Mouse (Mus musculus) adrenal gland (tissue): Measurements from ENCODE around the gene Naa80.

Experiments
- intact Hi-C: fragments of 180-260 bp; cut with DNase I; formaldehyde crosslinking; loops from one replicate; pipeline ENCODE4 v1.15.1; 2025

The Naa80 gene

DNA sequence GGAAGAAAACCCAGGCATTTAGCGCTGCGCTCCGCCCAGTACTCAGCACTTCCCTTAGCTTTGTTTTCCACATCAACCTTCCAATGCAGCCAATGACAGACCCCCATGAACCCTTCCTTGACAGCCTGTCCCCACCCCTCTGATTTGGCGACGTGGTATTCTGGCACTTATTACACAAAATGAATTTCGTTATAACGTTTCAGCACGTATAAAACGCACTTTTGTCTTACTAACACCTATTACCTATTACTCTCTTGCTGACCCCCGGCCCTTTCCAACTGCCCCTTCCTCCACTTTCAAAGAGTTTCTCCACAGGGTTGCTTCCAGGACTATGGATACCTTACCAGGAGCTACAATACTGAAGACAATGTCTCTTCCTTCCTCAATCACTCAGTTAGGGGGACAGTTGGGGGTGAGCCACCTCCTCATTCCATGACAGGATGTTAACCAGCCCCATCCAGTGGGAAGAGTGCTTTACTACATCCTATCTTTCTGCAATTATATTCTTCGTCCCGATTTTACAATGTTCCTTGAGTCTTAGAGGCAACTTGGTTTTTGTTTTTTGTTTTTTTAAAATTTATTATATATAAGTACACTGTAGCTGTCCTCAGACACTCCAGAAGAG, 34.4 kb downstream of the Naa80 start:
- intact Hi-C loops = no loop called here

GRCm38 (mm10) chr9:107615035-107615434, 36.3 kb downstream of the Naa80 start:
- intact Hi-C loops = no loop called here

GRCm38 (mm10) chr9:107617461-107617860, 38.8 kb downstream of the Naa80 start:
- intact Hi-C loops = no loop called here

GRCm38 (mm10) chr9:107618098-107618497, 39.4 kb downstream of the Naa80 start:
- intact Hi-C loops = no loop called here

DNA sequence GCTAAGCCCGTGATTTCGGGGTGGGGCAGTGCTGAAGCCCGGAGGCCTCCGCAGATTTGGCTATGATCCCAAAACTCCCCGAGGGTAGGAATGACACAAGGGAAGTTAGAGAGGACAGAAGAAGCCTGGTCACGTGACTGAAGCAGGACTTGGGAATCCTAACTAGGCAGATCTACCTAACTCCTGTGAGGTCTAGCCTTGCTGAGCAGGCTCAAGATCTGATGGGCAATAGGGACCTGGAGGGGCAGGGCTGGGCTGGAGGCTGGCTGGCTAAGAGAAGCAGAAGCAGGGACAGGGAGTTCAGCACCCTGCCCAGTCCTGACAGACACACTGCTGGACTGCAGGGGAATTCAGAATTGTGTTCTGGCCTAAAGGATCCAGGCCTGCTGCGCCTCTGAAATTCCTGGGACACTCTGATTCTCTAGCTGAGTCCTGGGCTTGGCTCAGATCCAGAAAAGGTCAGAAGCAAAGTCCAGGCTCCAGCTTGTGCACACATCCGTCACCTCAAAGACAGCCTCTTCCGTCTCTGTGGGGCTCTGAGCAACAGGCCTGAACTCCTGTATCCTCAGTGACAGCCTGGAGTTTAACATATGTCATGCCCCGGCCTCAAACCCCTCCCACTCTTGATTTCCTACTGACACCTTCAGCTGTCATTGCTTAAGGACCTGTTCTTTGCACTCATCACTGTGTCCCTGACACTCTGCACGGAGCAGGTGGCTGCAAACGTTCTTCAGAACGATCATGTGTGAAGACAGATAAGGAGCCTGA, 40.3 kb downstream of the Naa80 start:
- intact Hi-C loops = no loop called here

DNA sequence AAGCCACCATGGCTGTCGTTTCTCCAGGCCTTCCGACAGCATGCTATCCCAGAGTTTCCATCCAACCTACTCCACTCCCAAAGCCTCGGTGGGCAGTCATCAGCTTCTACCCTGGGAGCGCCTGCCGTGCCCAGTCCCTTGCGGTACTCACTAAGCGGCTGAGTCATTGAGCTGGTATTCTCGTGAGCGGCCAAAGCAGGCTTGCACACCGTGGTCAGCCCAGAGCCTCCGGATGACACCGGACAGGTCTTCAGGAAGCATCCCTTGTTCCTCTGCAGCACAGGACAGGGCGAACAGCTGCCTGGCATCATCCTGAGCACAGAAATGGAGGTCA, 40.8 kb downstream of the Naa80 start:
- intact Hi-C loops = no loop called here

GRCm38 (mm10) chr9:107620954-107621353, 42.3 kb downstream of the Naa80 start:
- intact Hi-C loops = no loop called here

GRCm38 (mm10) chr9:107624539-107624938, 45.9 kb downstream of the Naa80 start:
- intact Hi-C loops = no loop called here

DNA sequence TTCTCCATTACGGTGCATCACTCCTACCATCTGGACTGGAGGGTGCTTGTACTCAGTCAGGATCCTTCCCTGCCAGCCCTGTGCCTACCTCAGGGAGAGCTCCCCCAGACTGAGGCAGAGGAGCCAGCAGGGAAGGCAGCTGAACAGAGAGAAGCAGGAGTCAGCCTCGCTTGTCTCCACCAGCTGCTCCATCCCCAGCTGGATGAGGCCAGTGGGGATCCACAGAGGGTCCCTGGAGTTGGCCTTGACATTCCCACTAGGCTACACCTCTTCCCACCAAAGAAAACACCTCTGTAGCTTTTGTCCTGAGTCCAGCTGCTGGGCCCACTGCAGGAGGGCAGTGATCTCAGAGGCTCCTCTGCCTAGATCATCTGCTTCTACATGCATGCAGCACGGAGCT, 46.3 kb downstream of the Naa80 start:
- intact Hi-C loops = no loop called here

- intact Hi-C loops = no loop called here
These were observed 46.9 kb downstream of the Naa80 start for GRCm38 (mm10) chr9:107625351-107626128.

- intact Hi-C loops = no loop called here
These were observed 47.6 kb downstream of the Naa80 start for GRCm38 (mm10) chr9:107626158-107626843.

GRCm38 (mm10) chr9:107626844-107627277, 48.2 kb downstream of the Naa80 start:
- intact Hi-C loops = no loop called here

GRCm38 (mm10) chr9:107627387-107628255, 48.9 kb downstream of the Naa80 start:
- intact Hi-C loops = no loop called here

DNA sequence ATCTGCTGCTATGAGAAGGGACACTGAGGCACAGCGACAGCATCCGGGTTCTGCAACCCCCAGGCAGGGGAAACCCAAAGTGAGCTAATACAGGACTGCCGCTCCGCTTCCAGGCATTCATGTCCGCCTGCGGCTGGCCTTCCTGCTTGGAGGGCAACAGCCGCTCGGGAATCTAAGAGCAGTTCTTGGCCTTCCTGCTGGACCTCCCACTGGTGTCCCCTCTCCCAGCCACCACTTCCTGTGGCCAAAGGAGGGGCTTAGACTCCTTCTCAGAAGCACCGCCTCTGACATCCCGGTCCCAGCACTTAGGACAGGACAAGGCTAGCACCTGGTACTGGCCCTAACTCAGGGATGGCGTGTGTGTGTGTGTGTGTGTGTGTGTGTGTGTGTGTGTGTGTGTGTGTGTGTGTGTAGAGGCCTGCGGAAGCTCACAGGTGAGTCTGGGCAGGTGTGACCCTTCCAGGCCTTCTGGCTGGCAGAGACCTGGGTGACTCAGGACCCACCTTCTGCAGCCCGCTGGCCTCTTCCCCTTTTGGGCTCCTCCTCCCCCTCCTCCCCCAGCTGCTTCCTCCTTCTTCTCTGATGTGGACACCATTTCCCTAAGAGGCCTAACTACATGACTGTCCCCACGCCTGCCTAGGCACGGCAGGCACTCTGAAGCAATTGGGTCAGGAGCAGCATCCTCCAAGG, 50.2 kb downstream of the Naa80 start:
- intact Hi-C loops = no loop called here

- intact Hi-C loops = no loop called here
These were observed 50.7 kb downstream of the Naa80 start for GRCm38 (mm10) chr9:107629411-107629730.

DNA sequence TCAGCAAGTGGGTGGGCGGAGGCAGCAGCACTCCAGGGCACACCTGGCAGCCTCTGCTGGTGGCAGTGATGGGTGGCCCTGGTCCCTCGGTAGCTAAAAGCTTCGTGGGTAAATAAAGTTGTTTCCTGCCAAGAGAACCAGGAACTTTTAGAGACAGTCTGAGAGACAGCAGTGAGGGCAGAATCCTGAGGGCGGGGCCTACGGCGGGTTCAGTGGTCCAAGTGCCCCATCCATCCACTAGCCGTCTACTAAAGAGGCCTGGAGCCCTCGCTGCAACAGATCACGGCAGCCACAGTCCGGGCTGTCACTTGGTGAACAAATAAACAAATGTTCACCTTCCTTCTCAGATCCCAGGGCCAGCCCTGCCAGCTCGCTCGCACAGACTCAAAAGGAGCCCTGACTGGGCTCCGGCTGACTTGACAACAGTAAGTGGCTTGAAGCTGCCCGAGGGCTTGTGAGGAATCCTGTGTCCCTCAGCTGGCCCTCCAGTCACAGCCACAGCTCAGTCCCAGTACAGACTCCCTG, 51.3 kb downstream of the Naa80 start:
- intact Hi-C loops = no loop called here

- intact Hi-C loops = no loop called here
These were observed 51.9 kb downstream of the Naa80 start for GRCm38 (mm10) chr9:107630576-107630975.

DNA sequence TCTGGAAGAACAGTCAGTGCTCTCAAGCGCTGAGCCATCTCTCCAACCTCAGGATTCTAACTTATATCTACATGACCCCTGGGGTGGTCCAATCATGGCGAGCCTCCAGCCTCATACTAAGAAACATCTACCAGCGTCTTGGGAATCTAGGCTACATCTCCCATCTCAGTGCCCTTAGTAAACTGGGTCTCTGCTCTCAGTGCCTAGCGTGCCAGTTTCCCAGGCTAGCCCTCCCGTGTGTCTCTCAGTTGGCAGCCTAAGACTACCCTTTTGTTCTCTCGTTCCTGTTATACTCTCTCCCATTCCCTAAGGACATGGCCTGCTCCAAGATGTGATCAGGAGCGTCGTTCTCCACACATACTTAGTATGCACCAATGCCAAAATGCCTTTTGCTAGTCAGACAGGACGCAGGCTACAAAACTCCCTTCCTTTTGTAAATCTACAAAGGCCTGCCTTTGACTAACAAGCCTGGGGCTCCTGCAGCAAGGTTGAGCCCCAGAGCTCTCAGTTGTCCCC, 52.7 kb downstream of the Naa80 start:
- intact Hi-C loops = no loop called here

GRCm38 (mm10) chr9:107631861-107632260, 53.2 kb downstream of the Naa80 start:
- intact Hi-C loops = no loop called here

GRCm38 (mm10) chr9:107632478-107632877, 53.8 kb downstream of the Naa80 start:
- intact Hi-C loops = no loop called here
